Mouse (Mus musculus) megakaryocyte, embryonic 14.5 days (primary cell): Measurements from ENCODE around the gene Cenpu.

Experiments used
- FLI1 ChIP-seq: IDR thresholded peaks from 2 replicates; pipeline ENCODE4 v1.6.1; 2012; ENCODE audit warnings: low read length, inconsistent platforms, mixed read lengths
- GATA1 ChIP-seq: IDR thresholded peaks from 3 replicates; pipeline ENCODE4 v1.6.1; 2012; ENCODE audit warnings: mixed read lengths, low read length, inconsistent platforms, borderline replicate concordance

- TF ChIP-seq GATA1 (no peak), FLI1 (no peak)
Measured at GRCm38 (mm10) chr8:46596530-46596929, 44.7 kb downstream of the Cenpu start.
